Mouse (Mus musculus): Measurements from ENCODE around the gene Zbtb42. TPM values are rescaled to one million over a fixed set of nuclear protein-coding genes. Genes with fewer than 3 reads are reported as not detected.

Gene Zbtb42
- total RNA-seq, 2 experiments from 2014 or later: 0.62 to 1.9 TPM

DNA sequence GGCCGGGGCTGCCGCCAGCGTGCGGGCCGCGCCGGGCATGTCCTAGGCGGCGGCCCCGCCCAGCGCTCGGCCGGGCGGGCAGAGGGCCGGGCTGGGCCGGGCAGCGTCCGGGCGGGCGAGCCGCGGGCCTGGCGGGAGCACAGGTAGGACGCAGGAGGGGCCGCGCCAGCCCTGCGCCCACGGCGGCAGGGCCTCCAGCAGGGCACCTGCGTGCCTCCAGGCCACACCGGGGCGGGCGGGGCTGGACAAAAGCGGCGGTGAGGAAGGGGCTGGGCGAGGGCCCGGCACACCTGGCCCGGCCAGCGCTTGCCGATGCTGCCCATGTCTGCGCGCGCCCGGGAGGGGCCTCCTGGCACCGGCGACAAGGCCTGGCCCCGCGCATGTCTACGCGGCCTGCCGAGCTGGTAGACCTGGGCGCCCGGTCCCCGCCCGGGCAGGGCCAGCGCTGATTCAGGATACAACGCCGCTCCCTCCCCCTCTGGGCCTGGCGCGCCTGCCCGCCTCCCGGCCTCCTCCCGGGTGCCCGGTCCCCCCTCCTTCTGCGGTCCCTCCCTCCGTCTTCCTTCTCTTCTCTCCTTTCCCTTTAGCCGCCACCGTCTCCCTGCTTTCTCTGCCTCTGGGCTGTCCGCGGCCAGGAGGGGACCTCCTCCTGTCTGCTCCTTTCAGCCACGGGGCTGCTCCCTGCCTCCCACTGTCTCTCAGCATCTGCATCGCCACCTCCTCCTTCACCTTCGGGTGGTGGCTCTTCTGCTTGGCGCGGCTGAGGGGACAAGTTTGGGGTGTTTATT lies 43.8 kb downstream of the Zbtb42 start:
- intact Hi-C loops (cut with DNase I): no loop called here
- DNase-seq: no peak

DNA sequence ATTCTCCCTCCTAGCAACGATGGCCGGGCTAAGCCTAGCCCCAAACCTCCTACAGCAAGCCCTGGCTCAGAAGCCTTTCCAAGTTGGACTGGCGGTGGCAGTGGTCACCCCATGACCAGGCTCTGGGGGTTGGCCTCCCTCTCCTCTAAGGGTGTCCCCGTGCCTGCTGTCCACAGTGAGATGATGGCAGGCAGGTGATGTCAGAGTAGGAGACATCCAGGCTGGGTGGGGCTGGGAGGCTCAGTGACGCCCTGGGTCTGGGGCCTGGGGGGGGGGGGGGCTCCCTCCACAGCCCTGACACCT lies 44.4 kb downstream of the Zbtb42 start:
- DNase-seq: no peak
- intact Hi-C loops (cut with DNase I): no loop called here

DNA sequence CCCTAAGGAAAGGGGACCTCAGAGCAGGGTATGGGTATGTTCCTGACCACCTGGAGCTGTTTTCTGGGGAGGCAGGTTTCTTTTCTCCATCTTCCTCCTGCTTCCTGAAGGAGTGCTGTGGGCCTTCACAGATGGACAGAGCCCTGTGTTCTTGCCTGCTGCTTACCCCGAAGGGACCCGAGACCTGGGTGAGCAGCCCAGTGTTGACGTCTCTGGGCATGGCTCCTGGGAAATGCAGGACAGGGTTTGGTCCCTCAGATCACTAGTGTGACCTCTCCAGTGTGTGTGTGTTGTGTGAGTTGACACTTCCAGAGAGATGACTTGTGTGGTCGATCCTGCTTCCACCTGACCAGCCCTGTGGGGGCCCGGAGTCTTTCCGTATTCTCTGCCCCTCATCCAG lies 44.8 kb downstream of the Zbtb42 start:
- intact Hi-C loops (cut with DNase I): no loop called here
- DNase-seq: no peak

DNA sequence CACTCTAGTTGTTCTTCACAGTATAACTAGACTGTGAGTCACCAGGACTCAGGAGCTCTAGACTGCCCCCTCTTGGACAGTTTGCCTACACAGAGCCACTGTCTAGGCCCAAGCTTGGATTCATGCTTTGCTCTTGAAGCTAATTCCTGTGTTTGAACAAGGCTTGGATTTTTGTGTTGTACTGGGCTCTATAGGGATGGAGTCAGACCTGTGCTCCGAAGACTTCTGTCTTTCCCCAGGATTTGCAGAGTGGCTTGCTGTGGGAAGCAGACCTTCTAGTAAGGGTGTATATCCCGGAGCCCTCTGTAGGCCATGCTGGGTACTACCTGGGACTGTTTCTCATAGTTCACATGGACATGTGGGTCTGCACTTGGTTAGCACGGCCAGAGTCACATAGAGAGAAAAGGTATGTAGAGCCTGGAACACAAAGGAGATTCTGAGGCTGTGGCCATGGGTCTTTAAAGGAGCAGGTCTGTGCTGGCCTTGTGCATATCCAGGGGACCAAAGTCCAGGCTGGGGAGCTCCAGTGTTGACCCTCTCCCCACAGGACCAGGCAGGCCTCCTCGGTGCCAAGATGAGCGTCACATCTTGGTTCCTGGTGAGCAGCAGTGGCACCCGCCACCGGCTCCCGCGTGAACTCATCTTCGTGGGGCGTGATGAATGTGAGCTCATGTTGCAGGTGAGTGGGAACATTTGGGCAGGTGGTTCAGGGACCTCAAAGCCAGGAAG lies 45.6 kb downstream of the Zbtb42 start:
- peak; percentile 85 for DNase-seq
- intact Hi-C loops (cut with DNase I): no loop called here

DNA sequence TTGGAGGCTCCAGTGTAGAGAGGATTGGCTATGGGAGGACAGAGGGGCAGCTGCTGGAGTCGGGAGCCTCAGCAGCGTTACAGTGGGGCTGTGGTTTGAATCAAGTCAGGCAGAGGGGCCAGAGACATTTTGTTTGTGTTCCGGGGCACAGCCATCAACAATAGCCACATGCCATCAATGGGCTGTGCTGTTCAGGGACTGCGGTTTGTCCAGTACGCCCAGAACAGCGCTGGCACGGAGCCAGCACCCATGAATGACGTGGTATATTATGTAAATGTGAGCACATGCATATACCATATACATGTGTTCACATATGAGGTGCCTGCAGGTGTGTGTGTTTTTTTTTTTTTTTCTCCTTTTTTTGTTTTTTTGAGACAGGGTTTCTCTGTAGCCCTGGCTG lies 49.2 kb downstream of the Zbtb42 start:
- no peak for DNase-seq
- intact Hi-C loops (cut with DNase I): no loop called here

DNA sequence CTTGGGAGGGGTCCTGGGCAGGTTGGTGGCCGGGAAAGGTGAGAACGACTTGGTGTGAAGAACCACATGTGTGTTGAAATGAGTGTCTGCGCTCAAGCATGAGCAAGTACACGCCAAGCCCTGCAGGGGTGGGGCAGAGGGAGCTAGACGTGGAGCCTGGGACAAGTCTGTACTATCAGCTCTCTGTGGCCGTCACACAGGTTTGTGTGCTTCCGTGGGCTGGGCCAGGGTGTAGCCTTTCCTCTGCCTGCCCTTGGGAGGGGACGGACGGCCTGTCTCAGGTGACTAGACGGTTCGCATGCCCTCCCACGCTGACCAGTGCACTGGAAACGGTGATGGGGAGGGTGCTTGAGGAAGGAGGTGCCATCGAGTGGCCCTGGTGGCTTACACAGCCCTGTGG lies 52.2 kb downstream of the Zbtb42 start:
- intact Hi-C loops (cut with DNase I): no loop called here
- DNase-seq: no peak

Small RNAs within 50 kb of the gene (microRNA-seq; reads per million reads assigned to microRNA genes)
- 1.5 reads per million for gene Mir6939

Other genes starting within 250 kb of the Zbtb42 start
- under 1 TPM; 0.74 to 0.95 TPM for gene A530016L24Rik, start 189.4 kb upstream of the Zbtb42 start, total RNA-seq (2021)
- gene Tmem179, start 162.1 kb upstream of the Zbtb42 start, total RNA-seq (2021): 10 to 100 TPM; 83.6 to 91.1 TPM
- gene Inf2, start 90.0 kb upstream of the Zbtb42 start, total RNA-seq (2021): 10 to 100 TPM; 24.7 to 26.7 TPM
- gene Adssl1, start 58.8 kb upstream of the Zbtb42 start, total RNA-seq (2021): 1 to 10 TPM; 1.5 to 1.7 TPM
- 10 to 100 TPM; 25.3 to 25.9 TPM for gene Siva1, start 34.1 kb upstream of the Zbtb42 start, total RNA-seq (2021)
- 100 to 1,000 TPM; 279 to 286 TPM for gene Akt1, start 3.9 kb upstream of the Zbtb42 start, total RNA-seq (2021)
- 100 to 1,000 TPM; 183 to 185 TPM for gene Cep170b, start 41.6 kb downstream of the Zbtb42 start, total RNA-seq (2021)
- 1 to 10 TPM; 6.2 to 6.6 TPM for gene Pld4, start 81.8 kb downstream of the Zbtb42 start, total RNA-seq (2021)
- gene Ahnak2, start 123.8 kb downstream of the Zbtb42 start, total RNA-seq (2021): 10 to 100 TPM; 28.1 to 28.2 TPM
- gene Clba1, start 130.1 kb downstream of the Zbtb42 start, total RNA-seq (2021): 10 to 100 TPM; 15.0 to 15.8 TPM
- gene Cdca4, start 150.6 kb downstream of the Zbtb42 start, total RNA-seq (2021): 10 to 100 TPM; 18.5 to 19.8 TPM
- not detected for gene Gpr132, start 189.4 kb downstream of the Zbtb42 start, total RNA-seq (2021)